Mouse (Mus musculus): ENCODE data around the gene Sqstm1. TPM values are rescaled to one million over a fixed set of nuclear protein-coding genes. Genes with fewer than 3 reads are reported as not detected.

Sqstm1 gene
- polyA plus RNA-seq, 1 experiment from 2014 or later = 377 TPM

DNA sequence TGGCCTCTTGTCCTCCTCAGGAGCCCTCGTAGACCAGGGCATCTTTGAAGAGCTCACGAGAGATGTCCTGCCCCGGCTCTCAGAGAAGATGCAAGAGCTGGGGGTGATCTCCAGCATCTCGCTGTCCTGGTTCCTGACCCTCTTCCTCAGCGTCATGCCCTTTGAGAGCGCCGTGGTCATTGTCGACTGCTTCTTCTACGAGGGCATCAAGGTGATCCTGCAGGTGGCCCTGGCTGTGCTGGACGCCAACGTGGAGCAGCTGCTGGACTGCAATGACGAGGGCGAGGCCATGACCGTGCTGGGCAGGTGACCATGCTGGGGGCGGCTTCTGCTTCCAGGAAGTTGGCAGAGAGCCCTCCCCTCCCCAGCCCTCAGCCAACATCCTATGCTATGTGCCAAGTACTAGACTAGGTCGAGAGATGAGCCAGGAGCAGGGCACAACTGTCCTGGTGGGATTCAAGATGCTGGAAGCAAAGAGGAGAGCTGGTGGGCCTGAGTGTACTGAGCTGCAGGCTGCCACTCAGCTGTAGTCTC is 53.8 kb downstream of the Sqstm1 start:
- 97% methylated on average over 16 of the region's 16 CpGs for WGBS
- no peak for ATAC-seq (ENCODE audit: low read depth)

DNA sequence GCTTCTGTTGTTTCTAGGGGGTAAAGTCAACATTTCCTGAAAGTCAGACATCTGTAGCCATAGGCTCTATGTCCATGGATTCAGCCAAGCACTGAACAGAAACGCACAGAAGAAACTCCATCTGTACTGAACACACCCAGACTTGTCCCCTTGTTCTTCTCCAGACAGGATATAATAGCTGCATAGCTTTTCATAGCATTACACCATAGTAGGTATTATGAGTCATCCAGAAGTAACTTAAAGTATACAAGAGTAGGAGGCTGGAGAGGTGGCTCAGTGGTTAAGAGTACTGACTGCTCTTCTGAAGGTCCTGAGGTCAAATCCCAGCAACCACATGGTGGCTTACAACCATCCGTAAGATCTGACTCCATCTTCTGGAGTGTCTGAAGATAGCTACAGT is 54.8 kb downstream of the Sqstm1 start:
- Histone ChIP-seq H3K4me2 (ENCODE audit: low read depth, low read length) (no peak overlapping the region), H3K9ac (replicated peaks; ENCODE audit: low read depth, low read length) (no peak overlapping the region), H3K27ac (ENCODE audit: low read depth, low read length) (no peak overlapping the region), H3K36me3 (ENCODE audit: control insufficient read depth, insufficient read depth, low read length) (peaks cover 75% of the 10 kb centered on the region), H3K27me3 (ENCODE audit: control insufficient read depth, insufficient read depth, low read length) (no peaks in the 10 kb centered on the region), H3K9me3 (ENCODE audit: control insufficient read depth, low read length) (no peaks in the 10 kb centered on the region), H3K4me1 (ENCODE audit: control insufficient read depth, insufficient read depth, low read length) (no peaks in the 10 kb centered on the region), H3K4me3 (ENCODE audit: low read depth, low read length) (no peak overlapping the region)
- no peak for ATAC-seq (ENCODE audit: low read depth)
- WGBS = 96% methylated on average over 2 of the region's 2 CpGs

More for the DNA sequence above, 53.8 kb downstream of the Sqstm1 start:
- H3K27ac ChIP-seq (ENCODE audit: low read depth, low read length) = no peak overlapping the region
- no peaks in the 10 kb centered on the region for H3K9me3 ChIP-seq (ENCODE audit: control insufficient read depth, low read length)
- no peak overlapping the region for H3K4me2 ChIP-seq (ENCODE audit: low read depth, low read length)
- H3K27me3 ChIP-seq (ENCODE audit: control insufficient read depth, insufficient read depth, low read length) = no peaks in the 10 kb centered on the region
- no peak overlapping the region for H3K4me3 ChIP-seq (ENCODE audit: low read depth, low read length)
- peaks cover 67% of the 10 kb centered on the region for H3K36me3 ChIP-seq (ENCODE audit: control insufficient read depth, insufficient read depth, low read length)
- no peak overlapping the region for H3K9ac ChIP-seq (replicated peaks; ENCODE audit: low read depth, low read length)
- no peaks in the 10 kb centered on the region for H3K4me1 ChIP-seq (ENCODE audit: control insufficient read depth, insufficient read depth, low read length)

DNA sequence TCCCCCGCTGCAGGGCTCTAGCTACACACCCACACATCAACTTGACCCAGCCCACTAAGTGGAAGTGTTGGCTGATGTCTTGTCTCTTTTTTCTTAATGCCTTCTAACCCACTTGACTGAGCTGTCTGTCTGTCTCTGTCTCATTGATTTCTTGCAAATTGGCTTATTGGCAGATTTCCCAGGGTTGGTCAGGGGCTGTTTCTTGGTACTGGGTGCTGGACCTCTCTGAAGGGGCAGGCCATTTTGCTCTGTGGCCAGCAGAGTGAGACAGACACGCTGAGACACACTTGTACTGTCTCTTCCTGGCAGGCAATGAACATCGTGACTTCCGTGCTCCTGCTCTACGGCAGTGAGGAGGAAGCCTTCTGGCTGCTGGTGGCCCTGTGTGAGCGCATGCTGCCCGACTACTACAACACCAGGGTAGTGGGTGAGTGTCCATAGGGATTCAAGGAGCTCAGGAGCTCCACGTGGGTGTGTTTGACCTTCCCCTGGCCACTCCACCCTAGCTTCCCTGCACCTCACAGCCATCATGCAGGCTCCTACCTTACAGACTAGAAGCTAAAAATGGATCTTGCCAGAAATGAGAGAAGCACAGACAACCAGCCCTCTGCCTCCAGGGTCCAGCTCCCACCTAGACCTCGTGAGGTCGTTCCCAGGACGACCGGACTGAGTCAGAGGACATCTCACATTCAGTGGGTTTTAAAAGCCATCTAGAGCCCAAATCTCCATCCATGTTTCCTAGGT is 55.7 kb downstream of the Sqstm1 start:
- Histone ChIP-seq H3K4me3 (ENCODE audit: low read depth, low read length) (no peak overlapping the region), H3K4me1 (ENCODE audit: control insufficient read depth, insufficient read depth, low read length) (no peaks in the 10 kb centered on the region), H3K36me3 (ENCODE audit: control insufficient read depth, insufficient read depth, low read length) (peaks cover 75% of the 10 kb centered on the region), H3K27me3 (ENCODE audit: control insufficient read depth, insufficient read depth, low read length) (no peaks in the 10 kb centered on the region), H3K9me3 (ENCODE audit: control insufficient read depth, low read length) (no peaks in the 10 kb centered on the region), H3K4me2 (ENCODE audit: low read depth, low read length) (no peak overlapping the region), H3K27ac (ENCODE audit: low read depth, low read length) (no peak overlapping the region), H3K9ac (replicated peaks; ENCODE audit: low read depth, low read length) (no peak overlapping the region)
- 85% methylated on average over 12 of the region's 12 CpGs for WGBS
- ATAC-seq (ENCODE audit: low read depth) = no peak

DNA sequence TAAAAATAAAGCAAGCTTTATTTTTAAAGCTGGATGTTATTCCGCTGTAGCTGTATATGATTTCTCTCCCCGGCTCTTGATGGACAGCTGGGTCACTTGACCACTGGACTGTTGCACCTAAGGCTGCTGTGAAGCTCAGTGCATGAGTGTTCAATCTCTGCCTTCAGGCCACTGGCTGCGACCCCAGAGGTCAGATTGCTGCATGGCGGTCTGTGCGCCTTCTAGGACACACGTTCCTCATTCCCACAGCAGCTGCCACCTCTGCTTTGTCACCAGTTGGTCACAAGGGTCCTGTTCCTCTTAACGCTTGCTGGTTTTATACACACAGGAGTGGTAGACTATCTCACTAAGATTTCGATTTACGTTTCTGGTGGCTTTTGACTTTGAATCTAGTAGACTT is 56.5 kb downstream of the Sqstm1 start:
- Histone ChIP-seq H3K4me2 (ENCODE audit: low read depth, low read length) (no peak overlapping the region), H3K36me3 (ENCODE audit: control insufficient read depth, insufficient read depth, low read length) (peaks cover 75% of the 10 kb centered on the region), H3K4me1 (ENCODE audit: control insufficient read depth, insufficient read depth, low read length) (no peaks in the 10 kb centered on the region), H3K9ac (replicated peaks; ENCODE audit: low read depth, low read length) (no peak overlapping the region), H3K4me3 (ENCODE audit: low read depth, low read length) (no peak overlapping the region), H3K9me3 (ENCODE audit: control insufficient read depth, low read length) (no peaks in the 10 kb centered on the region), H3K27me3 (ENCODE audit: control insufficient read depth, insufficient read depth, low read length) (no peaks in the 10 kb centered on the region), H3K27ac (ENCODE audit: low read depth, low read length) (no peak overlapping the region)
- ATAC-seq (ENCODE audit: low read depth) = no peak
- WGBS = 63% methylated on average over 9 of the region's 9 CpGs

DNA sequence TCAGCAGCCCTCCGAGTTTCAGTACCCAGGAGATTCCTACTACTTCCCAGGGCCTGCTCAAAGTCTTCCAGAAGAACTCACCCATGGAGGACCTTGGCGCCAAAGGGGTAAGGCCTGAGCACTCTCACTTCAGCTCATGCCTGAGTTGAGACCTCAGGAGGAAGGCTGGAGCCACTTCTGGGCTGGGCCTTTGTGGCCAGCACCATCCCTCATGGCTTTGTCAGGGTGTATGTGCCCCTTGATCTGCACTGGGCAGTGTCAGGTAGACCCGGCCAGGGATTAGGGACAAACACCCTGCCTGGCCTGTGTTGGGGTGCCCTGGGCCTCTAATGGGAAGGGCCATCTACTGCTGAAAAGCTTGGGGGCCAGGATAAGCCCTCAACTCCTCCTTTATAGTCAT is 59.3 kb downstream of the Sqstm1 start:
- no peak overlapping the region for H3K4me2 ChIP-seq (ENCODE audit: low read depth, low read length)
- 88% methylated on average over 3 of the region's 3 CpGs for WGBS
- H3K4me3 ChIP-seq (ENCODE audit: low read depth, low read length) = no peak overlapping the region
- no peaks in the 10 kb centered on the region for H3K9me3 ChIP-seq (ENCODE audit: control insufficient read depth, low read length)
- no peaks in the 10 kb centered on the region for H3K27me3 ChIP-seq (ENCODE audit: control insufficient read depth, insufficient read depth, low read length)
- H3K27ac ChIP-seq (ENCODE audit: low read depth, low read length) = no peak overlapping the region
- no peak overlapping the region for H3K9ac ChIP-seq (replicated peaks; ENCODE audit: low read depth, low read length)
- no peak for ATAC-seq (ENCODE audit: low read depth)
- peaks cover 75% of the 10 kb centered on the region for H3K36me3 ChIP-seq (ENCODE audit: control insufficient read depth, insufficient read depth, low read length)
- H3K4me1 ChIP-seq (ENCODE audit: control insufficient read depth, insufficient read depth, low read length) = no peaks in the 10 kb centered on the region

DNA sequence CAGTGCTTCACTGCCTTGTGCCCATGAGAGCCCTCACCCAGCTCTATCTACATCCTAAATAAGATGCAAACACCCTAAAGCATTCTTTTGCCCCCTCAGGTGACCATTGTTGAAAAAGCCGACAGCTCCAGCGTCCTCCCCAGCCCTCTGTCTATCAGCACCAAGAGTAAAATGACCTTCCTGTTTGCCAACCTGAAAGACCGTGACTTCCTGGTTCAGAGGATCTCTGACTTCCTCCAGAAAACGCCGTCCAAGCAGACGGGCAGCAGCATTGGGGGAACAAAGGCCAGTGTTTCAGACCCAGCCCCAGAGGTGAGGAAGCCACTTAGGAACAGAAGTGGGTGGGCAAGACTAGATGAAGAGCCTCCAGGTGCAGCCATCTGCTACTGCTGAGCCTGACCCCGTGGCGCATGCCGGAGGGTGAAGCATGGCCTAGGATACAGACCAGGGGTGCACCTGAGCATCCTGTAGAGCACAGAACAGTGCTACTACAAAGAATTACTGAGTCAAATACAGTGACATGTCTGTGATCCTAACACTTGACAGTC is 61.0 kb downstream of the Sqstm1 start:
- H3K4me1 ChIP-seq (ENCODE audit: control insufficient read depth, insufficient read depth, low read length) = no peaks in the 10 kb centered on the region
- no peaks in the 10 kb centered on the region for H3K9me3 ChIP-seq (ENCODE audit: control insufficient read depth, low read length)
- H3K4me3 ChIP-seq (ENCODE audit: low read depth, low read length) = no peak overlapping the region
- peaks cover 79% of the 10 kb centered on the region for H3K36me3 ChIP-seq (ENCODE audit: control insufficient read depth, insufficient read depth, low read length)
- H3K9ac ChIP-seq (replicated peaks; ENCODE audit: low read depth, low read length) = no peak overlapping the region
- ATAC-seq (ENCODE audit: low read depth) = no peak
- H3K27me3 ChIP-seq (ENCODE audit: control insufficient read depth, insufficient read depth, low read length) = no peaks in the 10 kb centered on the region
- no peak overlapping the region for H3K27ac ChIP-seq (ENCODE audit: low read depth, low read length)
- 91% methylated on average over 9 of the region's 9 CpGs for WGBS
- H3K4me2 ChIP-seq (ENCODE audit: low read depth, low read length) = no peak overlapping the region

Small RNA genes lying within 50 kb of the gene (microRNA-seq; reads per million reads assigned to microRNA genes)
- gene Mir6919 = 0.85 reads per million

Other genes with a start within 250 kb of the Sqstm1 start
- 64.4 and 71.3 TPM in 2 replicates for gene Rnf130, start 185.5 kb downstream of the Sqstm1 start, polyA plus RNA-seq (2014; fragmentation: Nextera tagmentation; extraction: Ambion mirVana)
- 30.3 and 42.5 TPM in 2 replicates for gene Tbc1d9b, start 79.4 kb downstream of the Sqstm1 start, polyA plus RNA-seq (2014; fragmentation: Nextera tagmentation; extraction: Ambion mirVana)
- 38.1 and 48.3 TPM in 2 replicates for gene Mrnip, start 36.4 kb downstream of the Sqstm1 start, polyA plus RNA-seq (2014; fragmentation: Nextera tagmentation; extraction: Ambion mirVana)
- gene Mgat4b, start 63 bp upstream of the Sqstm1 start, polyA plus RNA-seq (2014; fragmentation: Nextera tagmentation; extraction: Ambion mirVana) = 52.0 and 53.6 TPM in 2 replicates
- gene Ltc4s, start 27.8 kb upstream of the Sqstm1 start, polyA plus RNA-seq (2014; fragmentation: Nextera tagmentation; extraction: Ambion mirVana) = 1.3 and 3.3 TPM in 2 replicates
- gene Maml1, start 81.5 kb upstream of the Sqstm1 start, polyA plus RNA-seq (2014; fragmentation: Nextera tagmentation; extraction: Ambion mirVana) = 3.5 and 4.4 TPM in 2 replicates
- gene Canx, start 114.8 kb upstream of the Sqstm1 start, polyA plus RNA-seq (2014; fragmentation: Nextera tagmentation; extraction: Ambion mirVana) = 205 and 227 TPM in 2 replicates
- gene Cby3, start 143.6 kb upstream of the Sqstm1 start, polyA plus RNA-seq (2014; fragmentation: Nextera tagmentation; extraction: Ambion mirVana) = 0.81 and 0.92 TPM in 2 replicates
- 441 and 486 TPM in 2 replicates for gene Hnrnph1, start 166.2 kb upstream of the Sqstm1 start, polyA plus RNA-seq (2014; fragmentation: Nextera tagmentation; extraction: Ambion mirVana)
- gene Rufy1, start 220.3 kb upstream of the Sqstm1 start, polyA plus RNA-seq (2014; fragmentation: Nextera tagmentation; extraction: Ambion mirVana) = 25.6 and 31.9 TPM in 2 replicates

Data from neural tube, embryonic 14.5 days (tissue).